Mouse (Mus musculus): ENCODE data around the gene 4930451I11Rik. TPM values are rescaled to one million over a fixed set of nuclear protein-coding genes. Genes with fewer than 3 reads are reported as not detected.

Gene 4930451I11Rik
- total RNA-seq, 2 experiments from 2014 or later, result not detected

- no peak for ATAC-seq (replicated peaks; ENCODE audit: low FRiP score, poor library complexity, severe bottlenecking)
Observed at GRCm38 (mm10) chr7:126785056-126785455, 46.4 kb downstream of the 4930451I11Rik start.

GRCm38 (mm10) chr7:126784469-126784868 lies 47.0 kb downstream of the 4930451I11Rik start:
- no peak for ATAC-seq (replicated peaks; ENCODE audit: low FRiP score, poor library complexity, severe bottlenecking)

GRCm38 (mm10) chr7:126782693-126783092 lies 48.7 kb downstream of the 4930451I11Rik start:
- ATAC-seq (replicated peaks; ENCODE audit: low FRiP score, poor library complexity, severe bottlenecking), result no peak

GRCm38 (mm10) chr7:126781661-126782370 lies 49.6 kb downstream of the 4930451I11Rik start:
- ATAC-seq (replicated peaks; ENCODE audit: low FRiP score, poor library complexity, severe bottlenecking), result no peak

GRCm38 (mm10) chr7:126780971-126781635 lies 50.3 kb downstream of the 4930451I11Rik start, which contains the start of gene Tbx6:
Tbx6 (plus strand) TSS chr7:126781483.
- ATAC-seq (replicated peaks; ENCODE audit: low FRiP score, poor library complexity, severe bottlenecking), result no peak

Other genes starting within 250 kb of the 4930451I11Rik start
Only the 30 nearest of the 32 such genes appear.
- not detected in 2 replicates for gene Il27, start 236.7 kb downstream of the 4930451I11Rik start, total RNA-seq (2015; ENCODE audit: low replicate concordance)
- gene Il27, start 236.7 kb downstream of the 4930451I11Rik start, total RNA-seq (2017; ENCODE audit: low replicate concordance), result not detected in 2 replicates
- gene Nupr1, start 200.8 kb downstream of the 4930451I11Rik start, total RNA-seq (2015; ENCODE audit: low replicate concordance), result 10.4 and 11.9 TPM in 2 replicates
- gene Nupr1, start 200.8 kb downstream of the 4930451I11Rik start, total RNA-seq (2017; ENCODE audit: low replicate concordance), result 5.9 and 9.0 TPM in 2 replicates
- 33.6 and 37.9 TPM in 2 replicates for gene Sgf29, start 182.3 kb downstream of the 4930451I11Rik start, total RNA-seq (2015; ENCODE audit: low replicate concordance)
- 6.8 and 17.6 TPM in 2 replicates for gene Sgf29, start 182.3 kb downstream of the 4930451I11Rik start, total RNA-seq (2017; ENCODE audit: low replicate concordance)
- gene Sult1a1, start 155.2 kb downstream of the 4930451I11Rik start, total RNA-seq (2015; ENCODE audit: low replicate concordance), result not detected in 2 replicates
- 3.6 and 6.0 TPM in 2 replicates for gene Sult1a1, start 155.2 kb downstream of the 4930451I11Rik start, total RNA-seq (2017; ENCODE audit: low replicate concordance)
- 4.8 and 13.4 TPM in 2 replicates for gene Bola2, start 136.2 kb downstream of the 4930451I11Rik start, total RNA-seq (2015; ENCODE audit: low replicate concordance)
- 11.6 and 27.2 TPM in 2 replicates for gene Bola2, start 136.2 kb downstream of the 4930451I11Rik start, total RNA-seq (2017; ENCODE audit: low replicate concordance)
- 0.19 and 1.9 TPM in 2 replicates for gene Slx1b, start 135.9 kb downstream of the 4930451I11Rik start, total RNA-seq (2015; ENCODE audit: low replicate concordance)
- 0.42 and 1.4 TPM in 2 replicates for gene Slx1b, start 135.9 kb downstream of the 4930451I11Rik start, total RNA-seq (2017; ENCODE audit: low replicate concordance)
- 127 and 157 TPM in 2 replicates for gene Coro1a, start 123.9 kb downstream of the 4930451I11Rik start, total RNA-seq (2015; ENCODE audit: low replicate concordance)
- 132 and 182 TPM in 2 replicates for gene Coro1a, start 123.9 kb downstream of the 4930451I11Rik start, total RNA-seq (2017; ENCODE audit: low replicate concordance)
- 46.1 and 51.8 TPM in 2 replicates for gene Mapk3, start 72.0 kb downstream of the 4930451I11Rik start, total RNA-seq (2015; ENCODE audit: low replicate concordance)
- gene Mapk3, start 72.0 kb downstream of the 4930451I11Rik start, total RNA-seq (2017; ENCODE audit: low replicate concordance), result 10.9 and 19.4 TPM in 2 replicates
- 5.6 TPM in 1 of 2 replicates, not detected in the other for gene Gdpd3, start 65.3 kb downstream of the 4930451I11Rik start, total RNA-seq (2015; ENCODE audit: low replicate concordance)
- 5.4 and 7.2 TPM in 2 replicates for gene Gdpd3, start 65.3 kb downstream of the 4930451I11Rik start, total RNA-seq (2017; ENCODE audit: low replicate concordance)
- gene Ypel3, start 54.7 kb downstream of the 4930451I11Rik start, total RNA-seq (2015; ENCODE audit: low replicate concordance), result 752 and 763 TPM in 2 replicates
- gene Ypel3, start 54.7 kb downstream of the 4930451I11Rik start, total RNA-seq (2017; ENCODE audit: low replicate concordance), result 364 and 550 TPM in 2 replicates
- 28.8 and 31.9 TPM in 2 replicates for gene Tbx6, start 50.2 kb downstream of the 4930451I11Rik start, total RNA-seq (2015; ENCODE audit: low replicate concordance)
- gene Tbx6, start 50.2 kb downstream of the 4930451I11Rik start, total RNA-seq (2017; ENCODE audit: low replicate concordance), result 12.3 and 23.2 TPM in 2 replicates
- 46.7 and 84.9 TPM in 2 replicates for gene Ppp4c, start 39.1 kb downstream of the 4930451I11Rik start, total RNA-seq (2015; ENCODE audit: low replicate concordance)
- 43.5 and 62.7 TPM in 2 replicates for gene Ppp4c, start 39.1 kb downstream of the 4930451I11Rik start, total RNA-seq (2017; ENCODE audit: low replicate concordance)
- gene Fam57b, start 34.0 kb downstream of the 4930451I11Rik start, total RNA-seq (2015; ENCODE audit: low replicate concordance), result not detected in 2 replicates
- gene Fam57b, start 34.0 kb downstream of the 4930451I11Rik start, total RNA-seq (2017; ENCODE audit: low replicate concordance), result not detected in 2 replicates
- not detected in 2 replicates for gene Doc2a, start 15.8 kb upstream of the 4930451I11Rik start, total RNA-seq (2015; ENCODE audit: low replicate concordance)
- not detected in 2 replicates for gene Doc2a, start 15.8 kb upstream of the 4930451I11Rik start, total RNA-seq (2017; ENCODE audit: low replicate concordance)
- 5.2 and 9.2 TPM in 2 replicates for gene Hirip3, start 30.3 kb upstream of the 4930451I11Rik start, total RNA-seq (2015; ENCODE audit: low replicate concordance)
- gene Hirip3, start 30.3 kb upstream of the 4930451I11Rik start, total RNA-seq (2017; ENCODE audit: low replicate concordance), result 38.2 and 40.8 TPM in 2 replicates
- 14.4 and 35.5 TPM in 2 replicates for gene Ino80e, start 30.7 kb upstream of the 4930451I11Rik start, total RNA-seq (2015; ENCODE audit: low replicate concordance)
- gene Ino80e, start 30.7 kb upstream of the 4930451I11Rik start, total RNA-seq (2017; ENCODE audit: low replicate concordance), result 4.9 and 9.9 TPM in 2 replicates
- 6.9 and 9.6 TPM in 2 replicates for gene Taok2, start 53.1 kb upstream of the 4930451I11Rik start, total RNA-seq (2015; ENCODE audit: low replicate concordance)
- gene Taok2, start 53.1 kb upstream of the 4930451I11Rik start, total RNA-seq (2017; ENCODE audit: low replicate concordance), result 17.0 and 31.8 TPM in 2 replicates
- 4.0 and 6.3 TPM in 2 replicates for gene Tmem219, start 91.3 kb upstream of the 4930451I11Rik start, total RNA-seq (2015; ENCODE audit: low replicate concordance)
- gene Tmem219, start 91.3 kb upstream of the 4930451I11Rik start, total RNA-seq (2017; ENCODE audit: low replicate concordance), result 2.1 and 6.8 TPM in 2 replicates
- 0.77 and 6.9 TPM in 2 replicates for gene Kctd13, start 97.2 kb upstream of the 4930451I11Rik start, total RNA-seq (2015; ENCODE audit: low replicate concordance)
- gene Kctd13, start 97.2 kb upstream of the 4930451I11Rik start, total RNA-seq (2017; ENCODE audit: low replicate concordance), result 0.42 and 1.7 TPM in 2 replicates
- not detected in 2 replicates for gene Asphd1, start 117.9 kb upstream of the 4930451I11Rik start, total RNA-seq (2015; ENCODE audit: low replicate concordance)
- not detected in 2 replicates for gene Asphd1, start 117.9 kb upstream of the 4930451I11Rik start, total RNA-seq (2017; ENCODE audit: low replicate concordance)
- gene Sez6l2, start 118.9 kb upstream of the 4930451I11Rik start, total RNA-seq (2015; ENCODE audit: low replicate concordance), result not detected in 2 replicates
- gene Sez6l2, start 118.9 kb upstream of the 4930451I11Rik start, total RNA-seq (2017; ENCODE audit: low replicate concordance), result 0.84 TPM in 1 of 2 replicates, not detected in the other
- gene Cdipt, start 144.3 kb upstream of the 4930451I11Rik start, total RNA-seq (2015; ENCODE audit: low replicate concordance), result 14.8 and 23.1 TPM in 2 replicates
- 9.5 and 20.9 TPM in 2 replicates for gene Cdipt, start 144.3 kb upstream of the 4930451I11Rik start, total RNA-seq (2017; ENCODE audit: low replicate concordance)
- 5.0 TPM in 1 of 2 replicates, not detected in the other for gene Cdiptos, start 144.5 kb upstream of the 4930451I11Rik start, total RNA-seq (2015; ENCODE audit: low replicate concordance)
- gene Cdiptos, start 144.5 kb upstream of the 4930451I11Rik start, total RNA-seq (2017; ENCODE audit: low replicate concordance), result not detected in 2 replicates
- gene Mvp, start 183.0 kb upstream of the 4930451I11Rik start, total RNA-seq (2015; ENCODE audit: low replicate concordance), result 1.5 and 1.9 TPM in 2 replicates
- gene Mvp, start 183.0 kb upstream of the 4930451I11Rik start, total RNA-seq (2017; ENCODE audit: low replicate concordance), result 5.5 and 7.7 TPM in 2 replicates
- gene Pagr1b, start 184.8 kb upstream of the 4930451I11Rik start, total RNA-seq (2015; ENCODE audit: low replicate concordance), result not detected in 2 replicates
- gene Pagr1b, start 184.8 kb upstream of the 4930451I11Rik start, total RNA-seq (2017; ENCODE audit: low replicate concordance), result not detected in 2 replicates
- gene Pagr1a, start 185.7 kb upstream of the 4930451I11Rik start, total RNA-seq (2015; ENCODE audit: low replicate concordance), result 13.4 and 18.8 TPM in 2 replicates
- 7.0 and 7.1 TPM in 2 replicates for gene Pagr1a, start 185.7 kb upstream of the 4930451I11Rik start, total RNA-seq (2017; ENCODE audit: low replicate concordance)
- gene Gm42742, start 189.5 kb upstream of the 4930451I11Rik start, total RNA-seq (2015; ENCODE audit: low replicate concordance), result 1.7 and 1.9 TPM in 2 replicates
- gene Gm42742, start 189.5 kb upstream of the 4930451I11Rik start, total RNA-seq (2017; ENCODE audit: low replicate concordance), result 8.1 and 9.1 TPM in 2 replicates
- gene Prrt2, start 189.6 kb upstream of the 4930451I11Rik start, total RNA-seq (2015; ENCODE audit: low replicate concordance), result not detected in 2 replicates
- gene Prrt2, start 189.6 kb upstream of the 4930451I11Rik start, total RNA-seq (2017; ENCODE audit: low replicate concordance), result 1.5 TPM in 1 of 2 replicates, not detected in the other
- 44.9 and 51.3 TPM in 2 replicates for gene Maz, start 195.4 kb upstream of the 4930451I11Rik start, total RNA-seq (2015; ENCODE audit: low replicate concordance)
- gene Maz, start 195.4 kb upstream of the 4930451I11Rik start, total RNA-seq (2017; ENCODE audit: low replicate concordance), result 25.0 and 49.5 TPM in 2 replicates
- gene Kif22, start 210.8 kb upstream of the 4930451I11Rik start, total RNA-seq (2015; ENCODE audit: low replicate concordance), result 50.5 and 71.7 TPM in 2 replicates
- gene Kif22, start 210.8 kb upstream of the 4930451I11Rik start, total RNA-seq (2017; ENCODE audit: low replicate concordance), result 57.3 and 83.1 TPM in 2 replicates

Data from erythroblast, adult 5-6 weeks (primary cell).